Mouse (Mus musculus): ENCODE measurements around the gene Phldb2.

Phldb2 gene

GRCm38 (mm10) chr16:45837541-45838342, 115.7 kb downstream of the Phldb2 start:
- no peak for DNase-seq

- no peak for DNase-seq
Measured at GRCm38 (mm10) chr16:45832747-45833108, 120.7 kb downstream of the Phldb2 start.

GRCm38 (mm10) chr16:45832061-45832746, 121.2 kb downstream of the Phldb2 start:
- DNase-seq = no peak

GRCm38 (mm10) chr16:45831094-45831872, 122.1 kb downstream of the Phldb2 start:
- DNase-seq = no peak

GRCm38 (mm10) chr16:45830096-45830866, 123.1 kb downstream of the Phldb2 start:
- DNase-seq = no peak

- DNase-seq = no peak
Measured at GRCm38 (mm10) chr16:45825309-45825708, 128.1 kb downstream of the Phldb2 start.

GRCm38 (mm10) chr16:45824025-45824424, 129.4 kb downstream of the Phldb2 start:
- DNase-seq = no peak

- no peak for DNase-seq
Measured at GRCm38 (mm10) chr16:45819911-45820310, 133.5 kb downstream of the Phldb2 start.

GRCm38 (mm10) chr16:45817795-45818194, 135.6 kb downstream of the Phldb2 start:
- no peak for DNase-seq

GRCm38 (mm10) chr16:45816670-45817069, 136.7 kb downstream of the Phldb2 start:
- peak; percentile 49 for DNase-seq

- DNase-seq = no peak
Measured at GRCm38 (mm10) chr16:45814611-45815010, 138.8 kb downstream of the Phldb2 start.

- no peak for DNase-seq
Measured at GRCm38 (mm10) chr16:45811788-45812187, 141.6 kb downstream of the Phldb2 start.

GRCm38 (mm10) chr16:45810829-45811326, 142.5 kb downstream of the Phldb2 start:
- no peak for DNase-seq

GRCm38 (mm10) chr16:45810155-45810554, 143.2 kb downstream of the Phldb2 start:
- DNase-seq = no peak

- no peak for DNase-seq
Measured at GRCm38 (mm10) chr16:45804708-45805107, 148.7 kb downstream of the Phldb2 start.

- no peak for DNase-seq
Measured at GRCm38 (mm10) chr16:45800406-45800805, 153.0 kb downstream of the Phldb2 start.

GRCm38 (mm10) chr16:45799150-45799549, 154.2 kb downstream of the Phldb2 start:
- no peak for DNase-seq

GRCm38 (mm10) chr16:45798591-45798990, 154.8 kb downstream of the Phldb2 start:
- no peak for DNase-seq

- no peak for DNase-seq
Measured at GRCm38 (mm10) chr16:45796815-45797214, 156.6 kb downstream of the Phldb2 start.

- no peak for DNase-seq
Measured at GRCm38 (mm10) chr16:45795188-45795693, 158.2 kb downstream of the Phldb2 start.

GRCm38 (mm10) chr16:45792781-45793180, 160.6 kb downstream of the Phldb2 start:
- no peak for DNase-seq

GRCm38 (mm10) chr16:45791286-45791685, 162.1 kb downstream of the Phldb2 start:
- DNase-seq = peak; percentile 32

Measured in cerebellum, adult 9-10 months (tissue).